Mouse (Mus musculus) cerebellum, postnatal 36 days (tissue): ENCODE data around the gene Gm20388.

Experiments used
- DNase-seq, 2 experiments: peaks; one replicate each; pipeline ENCODE4 v3.0.0; 2021 to 2022; ENCODE audit warnings: mixed read lengths in 2 of 2

The Gm20388 gene

DNA sequence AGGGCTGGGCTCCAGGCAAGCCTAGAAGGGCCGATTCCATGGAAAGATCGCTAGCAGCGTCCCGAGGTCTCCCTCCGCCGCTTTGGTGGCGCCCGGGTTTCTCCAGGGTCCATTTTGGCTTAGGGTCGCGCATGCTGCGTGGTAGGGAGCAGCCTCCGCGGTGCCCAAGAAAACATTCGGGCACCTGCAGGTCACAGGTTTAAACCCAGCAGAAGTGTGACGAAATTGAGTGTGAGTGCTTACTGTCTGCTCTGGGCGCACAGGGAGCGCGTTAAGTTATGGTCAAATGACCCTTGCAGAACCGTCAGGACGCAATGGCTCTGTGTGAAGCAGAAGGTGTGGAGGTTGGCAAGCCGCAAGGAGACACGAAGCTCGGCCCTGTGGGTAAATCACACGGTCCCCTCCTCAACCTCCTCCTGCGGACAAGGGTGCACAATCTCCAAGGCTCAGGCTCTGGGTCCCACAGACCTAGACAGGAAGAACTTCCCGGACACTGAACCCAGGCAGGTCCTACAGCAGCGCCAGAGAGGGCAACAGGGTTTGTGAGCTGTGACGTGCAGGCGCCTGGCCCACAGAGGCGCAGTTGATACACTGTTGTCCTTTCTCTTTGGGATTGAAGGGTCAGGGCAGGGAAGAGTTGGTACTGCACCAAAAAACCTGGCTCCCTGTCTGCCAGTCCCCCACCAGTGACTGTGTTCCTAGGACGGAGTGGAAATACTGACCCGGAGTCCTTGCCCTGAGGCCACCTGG lies 1179.2 kb downstream of the Gm20388 start:
- DNase-seq: no peak

DNA sequence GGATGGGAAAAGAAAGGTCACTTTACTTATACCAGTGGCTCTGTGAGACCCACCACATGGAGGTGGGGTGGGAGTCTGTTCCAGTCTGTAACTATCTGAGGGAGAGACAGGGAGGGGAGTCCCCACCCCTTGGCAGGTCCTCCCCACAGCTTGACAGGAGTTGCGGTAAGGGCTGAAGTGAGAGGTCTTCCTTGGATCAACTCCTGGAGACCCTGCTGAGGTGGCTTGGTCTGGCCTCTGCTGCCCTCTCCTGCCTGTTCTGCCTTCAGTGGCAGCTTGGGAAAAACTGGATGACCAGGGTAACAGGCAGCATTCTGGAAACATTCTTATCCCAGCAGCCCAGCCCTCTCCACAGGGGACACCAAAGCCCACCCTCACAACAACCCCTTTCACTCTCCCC lies 1180.1 kb downstream of the Gm20388 start:
- DNase-seq: no peak

DNA sequence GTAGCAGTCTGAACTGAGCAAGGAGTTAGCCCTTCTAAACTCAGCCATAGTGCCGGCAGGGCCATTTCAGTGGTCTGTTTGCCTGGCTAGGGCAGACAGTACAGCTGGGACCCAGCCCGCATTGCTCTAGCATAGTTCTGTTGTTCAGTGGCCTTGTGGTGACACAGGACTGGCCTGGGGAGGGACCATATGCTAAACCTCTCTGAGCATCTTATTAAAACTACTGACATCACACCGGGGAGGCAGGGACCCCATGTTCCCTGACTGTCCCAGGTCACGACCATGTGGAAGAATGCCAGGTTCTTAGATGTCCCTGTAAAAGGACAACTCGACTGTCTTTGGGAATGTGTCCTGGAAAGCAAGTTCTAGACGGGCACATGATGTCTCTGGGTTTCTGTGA lies 1181.5 kb downstream of the Gm20388 start:
- no peak for DNase-seq

DNA sequence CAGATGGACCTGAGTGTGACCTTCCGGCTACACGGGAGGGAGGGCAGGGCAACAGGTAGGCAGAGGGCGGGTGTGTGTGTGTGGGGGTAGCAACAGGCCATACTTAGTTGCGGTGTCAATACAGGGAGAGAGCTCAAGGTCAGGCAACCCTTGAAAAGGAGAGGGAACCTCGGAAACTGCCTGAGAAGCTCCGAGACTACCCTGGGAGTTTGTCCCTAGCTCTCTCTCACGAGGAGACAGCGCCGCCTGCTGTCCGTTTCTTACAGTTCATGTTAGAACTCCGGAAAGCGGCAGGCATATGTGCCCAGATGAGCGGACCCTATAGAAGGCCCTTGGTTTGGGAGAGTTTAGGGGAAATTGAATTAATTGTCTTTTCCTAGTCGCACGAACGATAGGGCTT lies 1182.0 kb downstream of the Gm20388 start:
- DNase-seq: peak; percentile 75 to 79

DNA sequence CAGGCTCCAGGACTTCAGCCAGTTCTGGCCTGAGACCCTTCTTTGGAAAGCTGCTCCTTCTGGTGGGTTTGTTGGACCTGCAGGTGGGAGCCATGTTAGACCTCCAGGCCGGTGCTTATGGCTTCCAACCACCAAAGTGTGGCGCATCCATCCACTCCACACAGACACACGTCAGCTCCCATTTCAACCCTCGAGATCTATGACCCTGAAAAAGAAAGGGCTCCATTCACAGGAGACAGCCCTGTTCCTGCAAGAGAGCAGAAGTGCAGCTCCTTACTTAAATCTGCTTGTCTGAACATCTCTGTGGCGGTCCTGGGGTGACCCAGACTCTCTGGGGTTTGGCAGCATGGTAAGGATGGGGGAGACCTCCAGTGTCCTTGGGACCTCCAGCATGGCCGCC lies 1182.9 kb downstream of the Gm20388 start:
- DNase-seq: no peak

DNA sequence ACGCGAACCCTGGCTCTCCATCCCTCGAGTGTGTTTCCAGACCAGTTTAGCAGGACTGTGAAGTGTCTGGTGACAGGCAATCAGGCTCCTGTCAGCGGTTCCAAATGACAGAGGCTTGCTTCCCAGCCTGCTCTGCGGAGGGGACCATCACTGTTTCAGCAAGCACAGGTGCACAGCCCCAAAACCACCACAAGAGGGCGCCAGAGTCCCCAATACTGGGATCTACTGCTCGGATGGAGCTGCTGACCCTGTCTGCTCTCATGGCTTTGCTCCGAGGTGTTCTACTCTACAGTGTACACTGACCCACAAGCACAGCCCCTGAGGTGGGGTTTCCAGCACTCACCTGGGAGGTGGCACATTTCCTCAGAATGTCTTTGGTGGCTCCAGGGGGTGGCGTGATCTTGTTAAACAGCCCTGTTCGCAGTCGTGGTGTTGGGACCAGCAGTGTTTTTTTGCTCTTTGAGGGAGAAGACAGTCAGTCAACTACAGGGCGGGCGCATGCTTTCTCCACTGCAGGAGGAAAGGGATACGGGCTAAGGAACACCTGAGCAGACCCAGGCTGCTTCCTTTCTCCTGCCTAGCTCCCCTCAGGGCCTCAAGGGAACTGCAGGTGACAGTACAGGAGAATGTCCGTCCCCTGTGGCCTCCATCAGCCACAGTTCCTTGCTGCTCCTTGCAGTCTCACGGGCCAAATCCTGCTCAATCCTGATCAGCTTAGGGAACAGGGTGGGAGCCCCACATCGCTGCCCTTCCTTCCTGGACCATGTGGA lies 1193.6 kb downstream of the Gm20388 start:
- DNase-seq: peak; percentile 75

DNA sequence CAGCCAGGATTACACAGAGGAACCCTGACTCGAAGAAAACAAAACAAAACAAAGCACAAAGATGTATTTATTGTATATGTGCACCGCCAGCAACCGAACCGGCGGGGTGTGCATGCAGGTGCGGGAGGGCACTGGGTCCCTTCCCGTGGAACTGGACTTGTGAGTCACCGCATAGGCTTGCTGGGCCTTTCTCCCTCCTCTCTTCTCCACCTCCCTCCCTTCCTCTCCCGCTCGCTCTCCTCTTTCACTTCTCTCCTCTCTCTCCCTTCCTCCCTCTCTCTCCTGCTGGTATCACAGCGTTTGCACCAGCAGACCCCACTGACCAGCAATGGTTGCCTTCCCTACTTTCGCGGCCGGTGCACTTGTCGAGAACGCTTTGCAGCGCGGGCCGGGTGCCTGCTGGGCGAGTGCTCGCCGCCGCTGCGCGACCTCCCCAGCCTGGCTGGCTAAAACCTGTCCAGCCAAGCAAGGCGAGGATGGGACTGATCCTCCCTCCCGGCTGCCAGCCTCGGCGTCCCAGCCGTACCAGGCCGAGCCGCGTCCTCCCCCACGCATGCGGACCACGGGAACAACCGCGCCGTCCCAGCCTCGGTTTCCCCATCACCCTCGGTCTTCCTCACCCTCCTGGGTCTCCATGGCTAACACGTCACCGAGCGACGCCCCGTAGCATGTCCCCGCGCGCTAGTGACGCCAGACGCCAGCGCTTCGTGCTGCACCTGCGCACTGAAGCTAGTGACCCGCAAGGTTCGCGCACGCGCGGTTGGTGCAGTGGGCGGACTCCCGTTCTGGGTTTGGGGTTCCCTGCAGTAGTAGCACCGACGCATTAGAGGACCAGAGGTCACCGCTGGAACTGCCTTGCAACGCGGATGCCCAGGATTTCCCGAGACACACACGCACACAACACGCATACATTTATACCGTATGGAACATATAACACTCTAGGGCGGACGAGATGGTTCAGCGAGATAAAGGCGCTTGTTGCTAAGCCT lies 1197.3 kb downstream of the Gm20388 start, which contains the start of gene Mthfsd:
TSS of gene Mthfsd (minus strand) at position 725 of the 989 bp plus-strand sequence.
- peak; percentile 99 to 100 for DNase-seq

DNA sequence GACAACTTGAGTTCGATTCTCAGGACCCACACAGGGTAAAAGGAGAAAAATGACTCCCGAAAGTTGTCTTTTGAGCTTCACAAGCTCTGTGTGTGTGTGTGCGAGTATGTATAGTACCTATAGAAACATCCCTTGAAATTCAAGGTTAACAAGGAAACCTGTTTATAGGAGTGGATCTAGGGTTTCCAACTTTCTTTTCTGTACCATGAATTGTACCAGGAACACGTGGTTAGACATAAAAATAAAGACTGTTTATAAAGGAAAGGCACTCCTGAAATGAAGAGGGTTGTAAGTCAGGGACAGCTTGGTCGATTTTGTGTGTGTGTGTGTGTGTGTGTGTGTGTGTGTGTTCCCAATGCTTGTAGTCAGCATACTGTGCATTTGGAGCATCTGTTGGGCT lies 1198.0 kb downstream of the Gm20388 start:
- DNase-seq: no peak

DNA sequence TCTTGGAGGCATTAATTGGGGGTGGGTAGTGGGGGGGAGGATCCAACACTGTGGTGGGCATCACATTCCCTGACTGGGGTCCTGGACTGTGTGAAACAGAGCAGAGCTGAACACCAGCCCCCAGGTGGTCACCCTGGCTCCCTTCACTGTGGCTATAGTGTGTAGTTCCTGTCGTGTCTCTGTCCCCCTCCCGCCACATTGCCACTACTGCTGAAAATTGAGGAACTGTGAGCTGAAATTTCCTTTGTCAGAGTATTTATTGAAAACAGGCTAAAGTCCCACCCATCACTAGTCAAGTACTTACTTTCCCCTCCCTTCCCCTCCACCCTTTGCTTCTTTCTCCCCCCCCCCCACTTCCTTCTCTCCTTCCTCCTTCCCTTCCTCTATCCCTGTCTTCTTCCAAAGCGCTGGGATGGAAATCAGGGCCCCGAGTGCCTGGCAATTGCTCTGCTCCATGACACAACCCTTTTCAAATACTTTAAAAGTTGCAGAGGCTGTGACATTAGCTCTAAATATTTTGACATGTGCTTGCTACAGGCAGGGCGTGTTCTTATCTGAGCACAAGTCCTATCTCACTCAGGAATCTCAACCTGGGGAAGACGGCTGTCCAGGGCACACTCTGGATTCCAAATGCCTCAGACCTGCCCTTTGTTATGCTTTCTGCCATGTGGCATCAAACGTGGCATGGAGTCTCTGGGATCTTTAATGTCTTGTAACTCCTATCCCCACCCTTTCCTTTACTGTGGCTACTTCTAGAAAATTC lies 1200.7 kb downstream of the Gm20388 start:
- DNase-seq: no peak

DNA sequence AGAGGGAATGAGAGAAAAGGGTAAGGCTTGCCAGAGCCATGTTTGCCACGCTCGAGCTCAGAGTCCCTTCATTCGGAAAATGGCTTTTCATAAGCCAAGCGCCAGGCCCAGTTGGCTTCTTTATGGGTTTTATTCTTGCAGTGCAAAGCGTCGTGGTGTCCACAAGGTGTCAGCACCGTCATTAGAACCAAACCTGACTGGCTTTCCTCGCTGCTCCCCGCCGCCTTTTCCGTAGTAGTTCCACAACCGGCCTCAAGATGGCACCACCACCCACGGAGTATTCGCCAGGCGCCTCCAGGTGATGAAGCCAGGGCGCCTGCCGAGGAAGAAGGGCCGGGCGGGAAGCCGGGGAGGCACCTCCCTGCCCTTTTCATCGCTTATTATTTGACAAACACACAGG lies 1202.6 kb downstream of the Gm20388 start:
- peak; percentile 97 to 99 for DNase-seq

DNA sequence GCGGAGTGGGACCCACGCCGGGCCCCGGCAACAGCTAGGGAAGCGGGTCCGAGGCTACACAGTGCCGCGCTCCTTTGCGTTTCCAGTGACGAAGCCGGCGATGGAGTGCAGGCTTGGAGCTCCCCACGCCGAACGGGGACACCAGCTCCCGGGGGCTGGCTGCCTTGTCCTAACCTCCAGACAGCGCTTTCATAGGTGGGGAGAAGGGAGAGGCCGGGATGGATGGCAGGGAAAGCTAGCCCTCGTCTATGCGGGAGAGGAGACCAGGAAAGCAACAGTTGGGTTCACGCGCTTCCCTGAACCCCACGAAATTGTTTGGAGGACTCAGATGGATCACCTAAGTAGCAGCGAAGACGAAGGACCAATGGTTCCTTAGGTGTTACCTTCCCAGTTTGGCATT lies 1204.5 kb downstream of the Gm20388 start:
- DNase-seq: no peak

DNA sequence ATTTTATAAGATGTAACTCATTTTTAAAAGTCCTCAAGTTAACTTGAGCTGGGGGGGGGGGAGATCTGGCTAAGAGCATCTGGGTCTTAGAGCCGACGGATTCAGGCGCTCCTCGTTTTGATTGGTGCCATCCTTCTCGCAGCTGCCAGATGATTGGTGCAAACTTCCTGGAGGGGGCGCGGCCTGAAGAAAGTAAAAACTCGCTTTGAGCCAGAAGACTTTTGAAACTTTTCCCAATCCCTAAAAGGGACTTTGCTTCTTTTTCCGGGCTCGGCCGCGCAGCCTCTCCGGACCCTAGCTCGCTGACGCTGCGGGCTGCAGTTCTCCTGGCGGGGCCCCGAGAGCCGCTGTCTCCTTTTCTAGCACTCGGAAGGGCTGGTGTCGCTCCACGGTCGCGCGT lies 1205.3 kb downstream of the Gm20388 start, which contains the start of gene Foxc2:
TSS of gene Foxc2 (plus strand) at position 224 of the 400 bp plus-strand sequence.
- peak in 1 of 2 experiments; percentile 25 for DNase-seq

DNA sequence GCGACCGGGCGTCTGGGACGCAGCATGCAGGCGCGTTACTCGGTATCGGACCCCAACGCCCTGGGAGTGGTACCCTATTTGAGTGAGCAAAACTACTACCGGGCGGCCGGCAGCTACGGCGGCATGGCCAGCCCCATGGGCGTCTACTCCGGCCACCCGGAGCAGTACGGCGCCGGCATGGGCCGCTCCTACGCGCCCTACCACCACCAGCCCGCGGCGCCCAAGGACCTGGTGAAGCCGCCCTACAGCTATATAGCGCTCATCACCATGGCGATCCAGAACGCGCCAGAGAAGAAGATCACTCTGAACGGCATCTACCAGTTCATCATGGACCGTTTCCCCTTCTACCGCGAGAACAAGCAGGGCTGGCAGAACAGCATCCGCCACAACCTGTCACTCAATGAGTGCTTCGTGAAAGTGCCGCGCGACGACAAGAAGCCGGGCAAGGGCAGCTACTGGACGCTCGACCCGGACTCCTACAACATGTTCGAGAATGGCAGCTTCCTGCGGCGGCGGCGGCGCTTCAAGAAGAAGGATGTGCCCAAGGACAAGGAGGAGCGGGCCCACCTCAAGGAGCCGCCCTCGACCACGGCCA lies 1206.0 kb downstream of the Gm20388 start:
- DNase-seq: no peak

DNA sequence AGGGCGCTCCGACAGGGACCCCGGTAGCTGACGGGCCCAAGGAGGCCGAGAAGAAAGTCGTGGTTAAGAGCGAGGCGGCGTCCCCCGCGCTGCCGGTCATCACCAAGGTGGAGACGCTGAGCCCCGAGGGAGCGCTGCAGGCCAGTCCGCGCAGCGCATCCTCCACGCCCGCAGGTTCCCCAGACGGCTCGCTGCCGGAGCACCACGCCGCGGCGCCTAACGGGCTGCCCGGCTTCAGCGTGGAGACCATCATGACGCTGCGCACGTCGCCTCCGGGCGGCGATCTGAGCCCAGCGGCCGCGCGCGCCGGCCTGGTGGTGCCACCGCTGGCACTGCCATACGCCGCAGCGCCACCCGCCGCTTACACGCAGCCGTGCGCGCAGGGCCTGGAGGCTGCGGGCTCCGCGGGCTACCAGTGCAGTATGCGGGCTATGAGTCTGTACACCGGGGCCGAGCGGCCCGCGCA lies 1206.6 kb downstream of the Gm20388 start:
- DNase-seq: no peak

DNA sequence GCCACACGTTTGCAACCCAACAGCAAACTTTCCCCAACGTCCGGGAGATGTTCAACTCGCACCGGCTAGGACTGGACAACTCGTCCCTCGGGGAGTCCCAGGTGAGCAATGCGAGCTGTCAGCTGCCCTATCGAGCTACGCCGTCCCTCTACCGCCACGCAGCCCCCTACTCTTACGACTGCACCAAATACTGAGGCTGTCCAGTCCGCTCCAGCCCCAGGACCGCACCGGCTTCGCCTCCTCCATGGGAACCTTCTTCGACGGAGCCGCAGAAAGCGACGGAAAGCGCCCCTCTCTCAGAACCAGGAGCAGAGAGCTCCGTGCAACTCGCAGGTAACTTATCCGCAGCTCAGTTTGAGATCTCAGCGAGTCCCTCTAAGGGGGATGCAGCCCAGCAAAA lies 1207.3 kb downstream of the Gm20388 start:
- no peak for DNase-seq

DNA sequence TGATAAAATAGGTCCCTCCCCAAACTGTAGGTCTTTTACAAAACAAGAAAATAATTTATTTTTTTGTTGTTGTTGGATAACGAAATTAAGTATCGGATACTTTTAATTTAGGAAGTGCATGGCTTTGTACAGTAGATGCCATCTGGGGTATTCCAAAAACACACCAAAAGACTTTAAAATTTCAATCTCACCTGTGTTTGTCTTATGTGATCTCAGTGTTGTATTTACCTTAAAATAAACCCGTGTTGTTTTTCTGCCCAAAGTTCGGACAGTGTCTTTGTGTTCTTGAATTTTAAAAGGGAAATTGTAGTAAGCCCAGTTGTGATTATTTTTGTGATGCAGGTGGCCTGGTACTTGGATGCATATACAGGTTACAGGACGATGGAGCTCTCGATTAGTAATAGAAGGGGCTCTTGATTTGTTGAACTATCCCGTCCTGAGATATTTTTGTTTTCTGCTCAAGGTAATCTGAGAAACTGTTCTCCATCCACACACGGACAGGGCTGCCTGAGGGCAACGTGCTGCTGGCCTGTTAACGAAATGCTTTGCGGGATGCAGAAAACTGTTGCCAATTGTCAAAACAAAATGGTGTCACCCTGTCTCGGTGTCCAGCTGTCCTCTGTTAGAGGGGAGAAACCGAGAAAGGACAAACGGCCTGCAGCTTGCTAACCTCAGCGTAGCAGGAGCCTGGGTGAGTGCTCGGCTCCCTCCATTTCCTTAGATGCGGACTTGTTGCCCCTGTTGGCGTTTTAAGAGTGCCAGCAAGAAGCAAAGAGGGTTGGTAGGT lies 1208.2 kb downstream of the Gm20388 start:
- no peak for DNase-seq

DNA sequence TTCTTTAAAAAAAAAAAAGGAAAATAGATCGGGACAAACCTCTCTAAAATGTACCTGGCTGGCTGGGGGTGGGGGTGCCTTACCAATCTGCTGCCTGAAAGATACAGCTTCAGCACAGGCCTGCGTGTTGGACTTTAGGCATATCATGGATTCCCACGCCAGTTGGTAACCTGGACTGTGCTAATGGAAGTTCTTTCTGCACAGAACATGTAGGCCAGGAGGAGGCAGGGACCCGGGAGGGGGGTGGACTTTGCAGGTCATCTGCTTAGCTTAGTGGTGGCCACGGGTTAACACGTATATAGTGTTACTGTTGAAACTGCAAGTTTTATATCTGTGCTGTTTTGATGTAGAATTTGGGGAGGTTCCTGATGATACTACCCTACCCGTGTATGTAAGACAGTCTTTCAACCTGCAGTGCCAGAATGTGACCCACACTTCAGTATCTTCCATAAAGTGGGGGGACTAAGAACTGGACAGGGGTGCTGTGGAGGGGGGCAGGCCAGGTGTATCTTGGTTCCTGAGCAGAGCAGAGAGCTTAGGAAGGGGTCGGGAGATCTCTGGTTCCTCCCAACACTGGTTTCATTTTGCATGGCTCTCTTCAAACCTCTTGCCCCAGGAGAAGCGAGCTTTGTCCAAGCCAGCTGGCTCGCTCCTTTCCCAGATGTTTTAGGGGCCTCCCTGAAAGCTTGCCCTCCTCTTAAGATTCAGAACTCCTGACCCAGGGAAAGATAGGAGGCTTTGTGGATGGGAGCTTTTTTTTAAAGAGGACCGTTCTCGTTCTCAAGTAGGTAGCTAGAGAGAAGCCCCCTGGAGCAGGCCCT lies 1209.2 kb downstream of the Gm20388 start:
- DNase-seq: no peak

DNA sequence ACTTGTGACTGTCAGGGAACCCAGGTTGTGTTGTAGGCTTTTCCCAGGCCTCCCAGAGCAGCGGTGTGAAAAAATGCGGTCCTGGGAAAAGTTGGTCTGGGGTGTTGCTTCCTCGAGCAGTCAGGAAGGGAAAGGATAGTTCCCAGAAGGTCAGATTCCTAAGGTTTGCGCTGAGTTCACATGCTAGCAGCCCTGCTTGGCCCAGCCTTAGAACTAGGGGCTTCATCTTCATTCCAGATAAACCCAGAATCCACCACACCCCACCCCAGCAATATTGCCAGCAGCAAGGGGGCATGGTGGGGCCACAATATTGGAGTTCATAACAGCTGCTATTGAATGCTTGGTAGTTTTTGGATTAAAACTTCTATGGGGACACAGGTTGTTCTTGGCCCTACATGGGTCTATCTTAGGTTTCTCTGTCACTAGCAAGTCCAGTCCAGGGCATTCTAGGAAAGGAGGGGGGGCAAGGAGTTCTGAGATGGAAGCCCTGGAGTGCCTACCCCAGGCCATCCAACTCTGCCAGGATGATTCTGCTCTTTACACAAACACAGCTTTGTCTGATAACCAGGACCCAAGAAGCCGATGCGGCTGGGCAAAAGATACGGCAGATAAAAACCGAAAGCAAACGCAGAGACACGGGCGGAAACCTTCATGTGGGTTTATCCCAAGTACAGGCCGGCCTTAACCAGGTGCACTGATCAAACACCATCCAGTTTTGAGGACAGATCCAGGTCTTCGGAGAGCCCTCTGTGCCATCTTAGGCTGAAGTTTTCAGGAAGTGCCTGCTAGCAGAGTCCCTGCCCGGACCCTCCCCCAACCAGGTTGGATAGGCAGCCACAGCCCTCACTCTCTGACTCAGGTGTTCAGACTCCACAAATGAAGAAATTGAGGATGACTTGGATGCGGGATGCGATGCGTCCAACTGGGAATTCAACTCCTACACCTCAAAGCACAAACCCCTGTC lies 1210.1 kb downstream of the Gm20388 start:
- DNase-seq: no peak

DNA sequence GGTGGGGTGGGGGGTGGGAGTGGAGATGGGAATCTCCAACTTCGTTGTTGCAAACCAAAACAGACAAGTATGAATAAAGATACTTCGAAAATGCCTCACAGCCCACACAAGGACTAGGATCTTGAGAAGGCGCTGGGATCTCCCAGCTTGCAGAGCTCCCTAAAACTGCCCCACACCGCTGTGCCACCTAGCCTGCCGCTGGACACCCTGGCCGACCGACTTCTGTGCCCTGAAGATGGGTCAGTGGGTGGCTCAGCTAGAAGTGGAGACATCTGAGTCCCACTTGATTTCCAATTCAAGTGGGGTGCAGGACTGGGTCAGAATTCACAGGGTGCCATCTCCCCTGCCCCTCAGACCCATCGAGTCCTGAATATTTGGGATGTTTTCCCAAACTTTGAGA lies 1211.1 kb downstream of the Gm20388 start:
- no peak for DNase-seq
